Mouse (Mus musculus) lung, postnatal 10 days (tissue): Measurements from ENCODE around the gene Naip5.
A peak's percentile ranks its signal among the peaks of the same experiment; 100 is the strongest.
"Not testable (repeated sequence)": the region's sequence is repeated elsewhere in the genome, so short reads cannot be mapped to it uniquely, and the experiment has no call there.

Source experiments
- DNase-seq: peaks from one replicate; pipeline ENCODE4 v3.0.0; 2021

Gene Naip5

GRCm38 (mm10) chr13:100246223-100246622 is at the start of gene Naip5:
Naip5 (minus strand) TSS chr13:100246323.
- DNase-seq: not testable (repeated sequence)

GRCm38 (mm10) chr13:100284611-100285010 is 38.5 kb upstream of the Naip5 start:
- DNase-seq: no peak

GRCm38 (mm10) chr13:100271474-100272132 is 25.5 kb upstream of the Naip5 start:
- DNase-seq: not testable (repeated sequence)

GRCm38 (mm10) chr13:100256996-100257395 is 10.9 kb upstream of the Naip5 start:
- DNase-seq: not testable (repeated sequence)

GRCm38 (mm10) chr13:100255925-100256324 is 9.8 kb upstream of the Naip5 start:
- DNase-seq: not testable (repeated sequence)

- DNase-seq: not testable (repeated sequence)
Observed at GRCm38 (mm10) chr13:100251897-100252296, 5.8 kb upstream of the Naip5 start.

- DNase-seq: not testable (repeated sequence)
Observed at GRCm38 (mm10) chr13:100246896-100247519, 885 bp upstream of the Naip5 start.

DNA sequence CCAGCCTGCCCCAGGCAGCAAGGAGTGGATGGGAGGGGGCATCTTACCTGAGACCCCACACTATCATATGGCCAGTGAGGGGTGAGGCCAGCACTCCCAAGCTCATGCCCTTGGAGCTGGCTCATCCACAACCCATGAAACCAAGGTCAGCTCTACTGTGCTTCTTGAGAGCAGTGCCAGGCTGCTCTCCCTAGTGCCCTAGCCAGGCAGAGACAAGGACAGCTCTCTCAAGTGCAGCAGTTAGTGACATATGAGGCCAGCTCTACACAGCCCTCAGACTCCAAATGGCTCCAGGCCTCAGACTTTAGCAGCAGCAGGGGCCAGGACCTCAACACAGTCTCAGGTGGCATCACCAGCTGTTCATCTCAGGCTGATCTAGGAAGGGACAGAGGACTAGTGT is 2.4 kb downstream of the Naip5 start:
- DNase-seq: no peak

DNA sequence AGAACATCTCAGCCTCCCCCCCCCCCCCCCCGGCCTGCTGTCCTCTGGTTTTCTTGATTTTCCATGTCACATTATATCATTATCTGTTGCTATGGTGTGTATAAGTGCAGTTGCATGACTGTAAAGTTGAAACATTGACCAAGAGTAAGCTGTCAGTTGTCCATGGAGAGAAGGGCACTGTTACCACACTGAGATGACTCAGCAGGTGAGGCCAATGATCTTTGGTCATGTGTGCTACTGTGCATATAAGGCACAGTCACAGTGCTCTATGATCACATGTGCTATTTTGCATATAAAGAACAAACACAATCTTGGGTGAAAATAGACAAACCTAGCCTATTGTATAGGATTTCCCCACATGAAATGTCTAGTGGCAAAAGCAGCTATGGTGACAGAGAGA is 32.4 kb downstream of the Naip5 start:
- not testable (repeated sequence) for DNase-seq

- peak; percentile 66 for DNase-seq
Observed at GRCm38 (mm10) chr13:100210540-100210939, 35.6 kb downstream of the Naip5 start.

DNA sequence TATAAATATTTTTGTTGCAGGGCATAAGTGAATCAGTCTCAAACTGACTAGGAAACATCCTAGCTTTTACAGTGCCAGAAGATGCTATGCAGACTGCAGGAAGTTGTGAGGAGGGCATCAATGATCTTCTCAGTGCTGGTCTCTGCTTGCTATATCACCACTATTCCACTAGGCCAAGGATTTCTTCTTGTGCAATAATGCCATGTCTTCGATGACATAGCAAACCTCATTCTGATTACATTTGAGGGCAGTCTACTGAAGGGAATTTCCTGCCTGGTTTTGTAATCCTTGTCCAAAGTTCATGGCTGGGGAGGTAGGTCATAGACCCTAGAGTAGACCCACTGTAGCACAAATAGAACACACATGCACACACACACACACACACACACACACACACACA is 42.8 kb downstream of the Naip5 start:
- DNase-seq: no peak

DNA sequence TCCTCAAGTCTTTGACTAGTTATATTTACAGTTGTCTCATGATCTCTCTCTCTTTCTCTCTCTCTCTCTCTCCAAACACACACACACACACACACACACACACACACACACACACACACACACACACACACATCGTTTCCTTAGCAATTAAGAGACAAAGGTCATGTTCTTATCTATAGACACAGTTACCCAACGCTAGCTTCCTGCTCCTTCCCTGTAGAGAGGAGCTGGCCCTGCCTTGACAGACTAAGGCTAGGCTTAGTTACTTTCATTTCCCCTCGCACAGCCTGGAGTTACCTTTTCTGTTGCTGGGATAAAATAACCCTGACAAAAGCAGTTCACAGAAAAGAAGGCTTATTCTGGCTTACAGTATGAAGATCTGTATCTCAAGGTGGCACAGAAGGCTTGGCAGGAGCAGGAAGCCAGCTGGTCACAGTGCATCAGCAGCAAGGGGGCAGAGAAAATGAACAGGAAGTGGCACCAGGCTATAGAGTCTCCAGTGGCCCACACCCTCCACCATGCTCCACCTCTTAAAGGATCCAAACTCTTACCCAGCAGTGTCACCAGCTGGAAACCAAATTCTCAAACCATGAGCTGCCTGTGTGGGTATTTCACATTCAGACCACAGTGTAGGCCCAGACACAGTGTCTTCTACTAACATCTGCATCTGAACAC is 44.3 kb downstream of the Naip5 start, which contains the start of gene Naip2:
Gene Naip2, minus strand, starts transcription at position 434 of the 675 bp plus-strand sequence.
- DNase-seq: peak; percentile 2

- DNase-seq: no peak
Observed at GRCm38 (mm10) chr13:100200778-100201177, 45.3 kb downstream of the Naip5 start.

- DNase-seq: no peak
Observed at GRCm38 (mm10) chr13:100195421-100195820, 50.7 kb downstream of the Naip5 start.

DNA sequence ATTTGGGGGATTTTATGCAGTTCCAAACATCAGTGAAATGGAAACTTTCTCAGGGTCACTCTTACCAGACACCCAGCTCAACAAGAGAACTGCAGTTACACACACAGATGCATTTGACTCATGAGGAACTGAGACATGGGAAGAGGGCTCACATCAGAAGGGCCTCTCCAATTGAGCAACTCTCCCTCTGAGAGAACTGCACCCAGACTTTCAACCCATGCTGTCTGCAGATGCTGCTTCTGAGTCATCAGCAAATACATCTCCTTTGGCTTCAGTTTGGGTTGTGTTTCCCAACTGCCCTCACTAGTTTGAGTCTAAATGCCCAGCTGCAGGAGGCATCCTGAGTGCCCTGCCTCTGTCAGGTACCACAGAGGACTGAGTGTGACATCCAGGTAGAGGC is 63.0 kb downstream of the Naip5 start:
- not testable (repeated sequence) for DNase-seq

- DNase-seq: peak; percentile 11
Observed at GRCm38 (mm10) chr13:100174360-100174759, 71.8 kb downstream of the Naip5 start.

- DNase-seq: not testable (repeated sequence)
Observed at GRCm38 (mm10) chr13:100166378-100166777, 79.7 kb downstream of the Naip5 start.

GRCm38 (mm10) chr13:100162467-100162866 is 83.7 kb downstream of the Naip5 start:
- DNase-seq: not testable (repeated sequence)
